Mouse (Mus musculus): ENCODE measurements around the gene Lctl. TPM values are rescaled to one million over a fixed set of nuclear protein-coding genes. Genes with fewer than 3 reads are reported as not detected.
"Not testable (repeated sequence)": the region's sequence is repeated elsewhere in the genome, so short reads cannot be mapped to it uniquely, and the experiment has no call there.

Lctl gene
- total and polyA plus RNA-seq, 3 experiments = 0.21 to 0.38 TPM; not detected in 1

DNA sequence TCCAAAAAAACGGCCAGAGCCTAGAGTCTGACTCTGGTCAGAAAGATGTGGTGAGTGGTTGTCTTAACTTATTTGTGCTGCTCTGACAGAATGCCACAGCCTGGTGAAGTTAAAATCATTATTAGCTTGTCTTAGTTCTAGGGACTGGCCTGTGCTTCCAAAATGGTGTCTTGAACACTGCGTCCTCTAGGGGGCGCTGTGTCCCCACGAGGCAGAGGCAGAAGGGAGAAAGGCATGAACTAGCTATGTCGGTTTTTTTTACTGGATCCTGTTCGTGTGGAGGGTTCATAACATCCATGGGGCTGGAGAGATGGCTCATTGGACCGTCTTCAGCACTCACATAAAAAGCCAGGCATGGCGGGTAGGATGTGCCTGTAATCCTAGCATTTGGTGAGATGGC, 3.0 kb downstream of the Lctl start (continued):
- no peak for TF ChIP-seq MEF2A (IDR thresholded peaks at IDR 0.05; ENCODE audit: borderline replicate concordance, low read depth, low read length)
- no peak for TF ChIP-seq ZC3H11A (IDR thresholded peaks at IDR 0.05; ENCODE audit: low read depth, low read length)
- peak; percentile 54 for TF ChIP-seq SMC3 (IDR thresholded peaks at IDR 0.05; ENCODE audit: low read depth, low read length)

DNA sequence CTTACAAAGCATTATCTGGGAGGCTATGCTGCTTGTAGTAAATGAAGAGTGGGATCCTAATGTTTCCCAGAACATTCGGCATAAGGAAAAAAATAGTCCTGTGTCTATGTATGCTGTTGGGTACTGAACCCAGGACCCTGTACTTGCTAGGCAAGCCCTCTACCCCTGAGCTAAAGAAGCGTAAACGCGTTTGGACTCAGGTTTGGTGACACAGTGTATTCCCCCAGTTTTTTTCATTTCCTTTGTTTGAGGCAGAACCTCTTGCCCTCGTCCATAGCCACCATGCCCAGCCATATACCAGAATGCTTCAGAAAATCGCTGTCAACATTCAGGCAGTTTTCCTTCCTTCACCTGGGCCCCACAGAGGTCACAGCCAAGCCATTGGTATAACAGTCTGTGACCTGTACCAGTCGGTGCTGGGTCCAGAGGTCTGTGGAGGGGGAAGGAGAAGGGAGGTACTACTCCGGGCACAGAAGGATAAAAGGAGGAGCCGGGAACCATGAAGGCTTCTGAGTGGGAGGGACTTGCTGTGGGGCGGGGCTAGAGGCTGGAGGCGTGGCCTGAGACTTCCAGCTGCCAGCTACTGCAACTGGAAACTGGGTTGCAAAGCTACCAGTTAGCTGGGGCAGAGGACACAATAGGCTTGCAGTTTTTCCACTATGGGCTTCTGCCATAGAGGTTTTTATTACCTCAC, 3.8 kb downstream of the Lctl start:
- Histone ChIP-seq H3K27ac (ENCODE audit: insufficient read depth, low read depth) (no peak overlapping the region), H3K79me2 (replicated peaks; ENCODE audit: control insufficient read depth, extremely low read depth, insufficient read depth, poor library complexity, severe bottlenecking) (no peaks in the 10 kb centered on the region), H3K27me3 (replicated peaks) (no peaks in the 10 kb centered on the region), H3K4me1 (ENCODE audit: control insufficient read depth in 1 of 2, insufficient read depth in 2 of 2) (0 out of 4 replicates have a peak, but pooled peaks cover 0 to 3% of the 10 kb centered on the region in 2 experiments), H3K36me3 (replicated peaks in 1 of 2; ENCODE audit: control insufficient read depth in 1 of 2, insufficient read depth in 1 of 2, low read length in 1 of 2) (no peaks in the 10 kb centered on the region), H3K4me3 (replicated peaks in 1 of 3; ENCODE audit: low read depth in 2 of 3, low read length in 2 of 3, poor library complexity in 1 of 3) (peak overlapping the region in 2 of 3 experiments; percentile 18 to 39), H3K9me3 (replicated peaks; ENCODE audit: low read length) (no peaks in the 10 kb centered on the region), H3K9ac (ENCODE audit: insufficient read depth, low read depth) (no peak overlapping the region), H3K4me2 (ENCODE audit: insufficient read depth, low read depth, poor library complexity, severe bottlenecking) (peak overlapping the region; percentile 34)
- TF ChIP-seq TBP (conservative IDR thresholded peaks at IDR 0.05; ENCODE audit: low read depth, low read length) = peak; percentile 81
- no peak for TF ChIP-seq GABPA (IDR thresholded peaks at IDR 0.05; ENCODE audit: insufficient replicate concordance, low read depth, low read length)
- DNase-seq (ENCODE audit: extremely low read depth) = peak; percentile 46
- dilution Hi-C loops (cut with MboI; ENCODE audit: extremely low pct_ligation_motif_present, extremely low pct_unique_long_range_greater_than_20kb, low sequenced_read_pairs) = no loop called here
- in situ Hi-C loops (cut with MboI; ENCODE audit: low pct_ligation_motif_present, low pct_unique_long_range_greater_than_20kb, low sequenced_read_pairs) = no loop called here

DNA sequence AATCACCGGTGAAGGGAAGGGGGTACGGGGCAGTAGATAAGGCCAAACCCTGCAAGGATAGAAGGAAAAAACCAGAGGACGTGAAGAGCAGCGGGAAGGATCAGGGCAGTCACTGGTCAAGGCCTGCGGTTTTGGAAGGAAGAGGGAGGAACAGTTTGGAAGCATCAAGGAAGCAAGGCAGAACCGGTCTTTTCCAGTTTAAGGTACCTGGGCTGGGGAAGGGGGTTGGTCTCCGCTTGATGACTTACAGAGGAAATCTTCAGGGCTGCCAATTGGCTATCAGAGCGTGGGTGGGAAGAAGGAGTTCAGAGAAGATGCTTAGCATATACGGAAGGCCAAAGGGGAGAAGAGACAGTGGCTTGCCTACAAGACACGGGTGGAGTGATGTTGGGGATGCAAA, 5.7 kb downstream of the Lctl start:
- Histone ChIP-seq H3K9ac (ENCODE audit: insufficient read depth, low read depth) (no peak overlapping the region), H3K79me2 (replicated peaks; ENCODE audit: control insufficient read depth, extremely low read depth, insufficient read depth, poor library complexity, severe bottlenecking) (no peaks in the 10 kb centered on the region), H3K4me2 (ENCODE audit: insufficient read depth, low read depth, poor library complexity, severe bottlenecking) (no peak overlapping the region), H3K4me3 (replicated peaks in 1 of 3; ENCODE audit: low read depth in 2 of 3, low read length in 2 of 3, poor library complexity in 1 of 3) (no peak overlapping the region), H3K36me3 (replicated peaks in 1 of 2; ENCODE audit: control insufficient read depth in 1 of 2, insufficient read depth in 1 of 2, low read length in 1 of 2) (no peaks in the 10 kb centered on the region), H3K9me3 (replicated peaks; ENCODE audit: low read length) (peaks cover 5% of the 10 kb centered on the region), H3K27me3 (replicated peaks) (no peaks in the 10 kb centered on the region), H3K27ac (ENCODE audit: insufficient read depth, low read depth) (no peak overlapping the region), H3K4me1 (ENCODE audit: control insufficient read depth in 1 of 2, insufficient read depth in 2 of 2) (0 out of 4 replicates have a peak, but pooled peaks cover 0 to 3% of the 10 kb centered on the region in 2 experiments)
- no peak for DNase-seq (ENCODE audit: extremely low read depth)
- dilution Hi-C loops (cut with MboI; ENCODE audit: extremely low pct_ligation_motif_present, extremely low pct_unique_long_range_greater_than_20kb, low sequenced_read_pairs) (no loop called here), in situ Hi-C loops (cut with MboI; ENCODE audit: low pct_ligation_motif_present, low pct_unique_long_range_greater_than_20kb, low sequenced_read_pairs) (no loop called here)
- TF ChIP-seq E2F4 (IDR thresholded peaks at IDR 0.05; ENCODE audit: insufficient replicate concordance, low read depth, low read length) (no peak), ZKSCAN1 (IDR thresholded peaks at IDR 0.05; ENCODE audit: borderline replicate concordance, low read depth, low read length) (no peak), NELFE (IDR thresholded peaks at IDR 0.05; ENCODE audit: low read depth, low read length) (no peak), USF2 (conservative IDR thresholded peaks at IDR 0.05; ENCODE audit: low read depth, low read length) (no peak), RCOR1 (conservative IDR thresholded peaks at IDR 0.05; ENCODE audit: low read depth, low read length) (no peak), ELF1 (IDR thresholded peaks at IDR 0.05; ENCODE audit: low read depth, low read length) (no peak), HCFC1 (IDR thresholded peaks at IDR 0.05; ENCODE audit: low read depth, low read length) (no peak), MXI1 (IDR thresholded peaks at IDR 0.05; ENCODE audit: low read depth, low read length) (no peak), CHD1 (IDR thresholded peaks at IDR 0.05; ENCODE audit: low read depth, low read length) (no peak), ETS1 (conservative IDR thresholded peaks at IDR 0.05; ENCODE audit: low read depth, low read length) (no peak), ZC3H11A (IDR thresholded peaks at IDR 0.05; ENCODE audit: low read depth, low read length) (no peak), UBTF (IDR thresholded peaks at IDR 0.05; ENCODE audit: low read depth, low read length) (no peak), ZMIZ1 (IDR thresholded peaks at IDR 0.05; ENCODE audit: low read depth, low read length) (no peak), CHD2 (IDR thresholded peaks at IDR 0.05; ENCODE audit: low read length) (no peak)

DNA sequence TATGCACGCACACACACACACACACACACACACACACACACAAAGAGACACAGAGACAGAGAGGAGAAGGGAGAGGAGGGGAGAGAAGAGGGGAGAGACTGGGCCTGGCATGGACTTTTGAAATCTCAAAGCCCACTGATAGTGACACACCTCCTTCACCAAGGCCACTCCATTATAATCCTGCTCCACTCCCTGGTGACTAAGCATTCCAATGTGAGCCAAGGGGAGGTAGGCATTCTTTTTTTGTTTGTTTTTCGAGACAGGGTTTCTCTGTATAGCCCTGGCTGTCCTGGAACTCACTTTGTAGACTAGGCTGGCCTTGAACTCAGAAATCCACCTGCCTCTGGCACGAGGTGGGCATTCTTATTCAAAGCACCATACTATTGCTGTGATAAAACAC, 7.9 kb downstream of the Lctl start:
- H3K27me3 ChIP-seq (replicated peaks); H3K9me3 ChIP-seq (replicated peaks; ENCODE audit: low read length); H3K9ac ChIP-seq (ENCODE audit: insufficient read depth, low read depth); H3K27ac ChIP-seq (ENCODE audit: insufficient read depth, low read depth); dilution Hi-C loops (cut with MboI; ENCODE audit: extremely low pct_ligation_motif_present, extremely low pct_unique_long_range_greater_than_20kb, low sequenced_read_pairs); H3K79me2 ChIP-seq (replicated peaks; ENCODE audit: control insufficient read depth, extremely low read depth, insufficient read depth, poor library complexity, severe bottlenecking); H3K4me3 ChIP-seq (replicated peaks in 1 of 3; ENCODE audit: low read depth in 2 of 3, low read length in 2 of 3, poor library complexity in 1 of 3); H3K36me3 ChIP-seq (replicated peaks in 1 of 2; ENCODE audit: control insufficient read depth in 1 of 2, insufficient read depth in 1 of 2, low read length in 1 of 2); DNase-seq (ENCODE audit: extremely low read depth); H3K4me2 ChIP-seq (ENCODE audit: insufficient read depth, low read depth, poor library complexity, severe bottlenecking); in situ Hi-C loops (cut with MboI; ENCODE audit: low pct_ligation_motif_present, low pct_unique_long_range_greater_than_20kb, low sequenced_read_pairs); H3K4me1 ChIP-seq (ENCODE audit: control insufficient read depth in 1 of 2, insufficient read depth in 2 of 2): not testable (repeated sequence)
